Mouse (Mus musculus): ENCODE measurements around the gene Etl4.
"Not testable (repeated sequence)": the region's sequence is repeated elsewhere in the genome, so short reads cannot be mapped to it uniquely, and the experiment has no call there.

The Etl4 gene

DNA sequence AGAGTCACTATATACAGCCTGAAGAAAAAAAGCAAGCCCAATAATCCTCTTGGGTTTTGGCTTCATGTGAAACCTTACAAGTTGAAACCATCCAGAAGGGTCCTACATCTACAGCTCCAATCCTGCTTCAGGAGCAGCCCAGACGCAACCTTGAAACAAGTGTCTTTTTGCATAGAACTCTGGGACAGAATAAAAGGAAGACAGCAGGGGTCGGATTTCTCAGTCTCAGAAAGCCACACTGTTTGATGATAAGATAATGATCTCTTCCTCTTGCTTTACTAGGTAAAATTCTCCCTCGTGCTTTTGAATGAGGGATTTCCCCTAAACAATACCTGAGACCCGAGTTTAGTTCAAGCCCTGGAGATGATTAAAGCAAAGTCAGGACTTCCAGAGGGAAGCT is 385.0 kb downstream of the Etl4 start:
- DNase-seq (ENCODE audit: low read depth, low spot score) = no peak

DNA sequence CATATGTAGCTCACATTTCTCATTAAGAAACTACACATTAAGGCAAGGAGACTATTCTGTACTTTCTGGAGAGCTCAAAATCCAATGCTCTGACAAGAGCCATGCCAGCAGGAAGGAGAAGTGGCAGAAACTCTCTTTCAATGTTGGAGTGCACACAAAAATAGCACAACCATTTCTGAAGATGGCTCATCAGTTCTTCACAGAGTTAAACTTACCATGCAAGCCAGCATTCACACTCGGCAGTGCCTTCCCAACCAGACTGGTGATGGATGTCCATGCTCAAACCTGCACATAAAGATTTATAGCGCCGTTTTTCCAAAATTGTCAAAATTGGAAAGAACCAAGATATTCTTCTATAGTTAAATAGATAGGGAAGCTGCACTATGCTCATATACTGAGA is 392.9 kb downstream of the Etl4 start:
- DNase-seq (ENCODE audit: low read depth, low spot score) = no peak

DNA sequence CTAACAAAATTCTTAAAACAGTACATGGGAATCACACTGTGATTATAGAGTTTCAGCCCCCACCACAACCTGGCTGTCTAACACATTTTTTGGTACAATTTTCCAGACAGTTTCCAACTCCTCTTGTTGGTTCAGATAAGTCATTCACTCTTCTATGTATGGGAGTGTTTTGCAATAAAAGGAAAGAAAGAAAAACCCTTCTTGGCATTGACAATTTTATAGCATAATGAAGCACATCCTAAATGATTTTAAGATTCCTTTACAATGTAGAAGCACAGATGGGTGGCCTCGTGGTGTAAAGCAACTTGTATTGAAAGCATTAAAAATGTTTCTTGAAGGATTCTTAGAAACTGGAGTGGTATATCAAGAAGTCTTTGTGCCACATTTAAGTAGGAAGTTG is 415.4 kb downstream of the Etl4 start:
- DNase-seq (ENCODE audit: low read depth, low spot score) = no peak

DNA sequence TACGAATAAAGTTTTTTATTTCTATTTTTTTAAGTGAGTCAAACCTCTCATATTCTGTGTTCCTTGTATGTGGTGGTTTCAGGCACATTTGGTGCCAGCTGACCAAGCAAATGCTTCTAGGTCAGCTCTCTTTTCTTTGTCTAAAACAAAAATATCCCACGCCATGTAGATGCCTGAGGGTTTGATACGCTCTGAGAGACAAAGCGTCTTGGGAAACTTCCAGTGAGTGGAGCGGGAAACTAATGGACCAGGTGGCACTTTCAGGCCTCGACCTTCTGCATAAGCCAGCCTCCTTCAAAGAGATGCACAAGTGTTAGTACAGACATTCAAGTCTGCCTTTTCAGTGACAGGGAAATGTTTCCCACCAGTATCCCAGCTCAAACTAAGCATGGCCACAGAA is 426.6 kb downstream of the Etl4 start:
- DNase-seq (ENCODE audit: low read depth, low spot score) = no peak

DNA sequence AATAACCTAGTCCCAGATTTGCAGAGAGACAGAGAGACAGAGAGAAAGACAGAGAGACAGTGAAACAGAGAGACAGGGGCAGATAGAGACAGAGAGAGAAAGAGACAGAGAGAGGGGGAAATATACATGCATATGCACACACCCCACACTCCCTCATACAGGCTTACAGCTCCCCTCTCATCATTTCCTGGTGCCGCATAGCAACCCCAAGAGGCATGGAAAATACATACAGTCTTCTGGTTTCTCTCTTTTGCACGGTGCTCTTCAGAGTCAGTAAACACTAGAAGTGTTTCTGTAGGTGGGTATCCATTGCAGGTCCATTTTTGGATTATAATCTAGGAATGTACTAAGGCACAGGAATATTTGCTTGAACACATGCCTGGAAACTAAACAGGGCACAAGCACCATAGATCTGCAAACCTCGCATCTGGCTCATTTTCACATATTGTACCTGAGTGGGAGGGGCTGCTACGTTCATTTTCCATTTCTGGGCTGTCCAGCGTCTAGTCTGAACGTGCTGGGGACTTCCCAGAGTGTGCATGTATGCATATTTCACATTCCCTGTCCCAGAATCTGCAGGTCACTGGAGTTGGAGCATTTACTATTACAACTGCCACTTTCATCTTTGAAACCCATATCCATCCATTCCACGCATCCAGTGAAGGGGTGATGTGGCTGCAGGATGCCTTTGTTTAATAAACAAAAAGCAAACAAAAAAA is 429.6 kb downstream of the Etl4 start:
- DNase-seq (ENCODE audit: low read depth, low spot score) = no peak

DNA sequence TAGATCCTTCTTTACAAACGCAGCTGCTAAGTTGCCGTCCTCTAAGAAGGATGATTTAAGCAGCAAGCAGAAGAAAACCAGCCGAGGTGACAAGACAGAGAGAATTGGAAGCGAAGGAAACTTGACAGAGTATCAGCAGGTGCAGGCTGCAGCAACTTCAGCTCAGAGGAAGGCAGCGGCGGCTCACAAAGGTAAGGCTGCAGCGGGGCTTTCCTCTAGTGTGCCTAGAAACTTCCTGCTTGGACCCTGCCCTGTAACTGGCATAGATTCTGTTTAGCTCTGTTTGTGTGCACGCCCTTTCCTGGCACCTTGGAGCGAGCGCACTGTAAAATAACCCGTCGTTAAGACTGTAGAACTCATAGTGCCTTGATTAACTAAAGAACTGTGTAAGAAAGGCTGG is 430.3 kb downstream of the Etl4 start:
- DNase-seq (ENCODE audit: low read depth, low spot score) = no peak

DNA sequence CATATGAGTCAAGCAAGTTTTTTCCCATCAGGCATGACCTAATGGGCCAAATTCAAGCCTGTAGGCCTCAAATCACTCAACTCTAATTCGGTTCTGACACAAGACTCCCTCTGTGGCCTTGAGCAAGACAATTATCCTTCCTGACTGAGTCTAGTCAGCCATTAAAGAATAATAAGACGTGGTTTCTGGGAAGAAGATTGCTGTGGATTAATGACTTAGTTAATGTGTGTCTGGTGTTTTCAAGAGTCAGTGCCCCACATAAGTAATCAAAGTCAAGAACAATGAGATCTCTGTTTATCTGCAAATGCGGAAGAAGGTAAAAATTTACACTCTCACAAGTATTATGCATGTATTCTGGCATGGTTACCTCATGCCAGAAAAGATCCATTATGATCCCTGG is 437.3 kb downstream of the Etl4 start:
- no peak for DNase-seq (ENCODE audit: low read depth, low spot score)

DNA sequence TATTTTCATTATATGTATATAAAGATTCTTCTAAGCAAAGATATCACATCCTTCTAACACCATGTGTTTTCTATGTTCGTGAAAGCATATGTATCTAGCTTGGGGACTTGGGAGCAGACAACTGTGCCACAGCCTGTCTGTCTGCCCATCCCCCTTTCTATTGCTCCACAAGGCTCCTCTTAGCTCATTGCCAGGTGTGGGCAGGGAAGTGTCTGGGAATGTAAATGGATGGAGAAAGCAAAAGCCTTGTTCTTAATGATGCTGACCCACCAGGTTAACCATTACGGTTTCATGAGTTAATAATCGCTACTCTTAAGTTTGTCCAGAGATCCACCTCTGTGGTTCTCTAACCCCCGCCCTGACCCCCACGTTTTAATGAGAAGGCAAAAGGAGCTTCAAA is 439.7 kb downstream of the Etl4 start:
- DNase-seq (ENCODE audit: low read depth, low spot score) = no peak

DNA sequence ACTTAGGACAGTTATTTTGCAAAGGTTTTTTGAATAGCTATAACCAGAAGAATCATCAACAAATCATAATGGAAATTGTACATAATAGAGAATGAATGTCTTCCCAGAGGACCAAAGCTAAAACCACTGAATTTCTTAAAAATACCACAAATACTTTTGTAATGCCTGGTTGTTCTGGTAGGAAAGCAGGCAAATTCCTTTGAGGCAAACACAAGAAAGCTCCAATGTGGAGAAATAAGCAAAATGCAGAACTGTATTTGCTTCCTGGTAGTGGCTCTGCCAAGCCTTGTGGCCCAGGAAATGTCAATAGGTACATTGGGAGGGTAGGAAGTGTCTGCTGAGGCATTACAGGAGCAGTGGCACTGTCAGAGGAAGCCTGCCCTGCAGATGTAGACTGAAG is 443.2 kb downstream of the Etl4 start:
- no peak for DNase-seq (ENCODE audit: low read depth, low spot score)

DNA sequence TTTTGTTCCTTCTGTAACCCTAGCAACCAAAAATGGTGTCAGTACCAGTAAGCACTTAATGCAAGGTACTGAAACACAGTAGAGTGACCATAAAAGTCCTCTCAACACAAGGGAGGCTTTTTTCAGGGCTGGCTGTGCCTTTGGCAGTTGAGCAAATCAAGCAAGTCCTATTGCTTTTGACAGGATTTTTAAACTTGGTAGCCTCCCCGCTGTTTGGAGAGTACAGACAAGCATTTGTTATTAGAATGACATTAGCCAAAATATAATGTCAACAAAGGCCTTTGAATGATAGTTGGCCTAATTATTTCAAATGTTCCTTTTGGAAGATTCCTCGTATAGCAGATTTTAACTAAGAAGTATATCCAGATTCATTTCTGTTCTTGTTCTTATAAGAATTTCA is 467.4 kb downstream of the Etl4 start:
- DNase-seq (ENCODE audit: low read depth, low spot score) = no peak

DNA sequence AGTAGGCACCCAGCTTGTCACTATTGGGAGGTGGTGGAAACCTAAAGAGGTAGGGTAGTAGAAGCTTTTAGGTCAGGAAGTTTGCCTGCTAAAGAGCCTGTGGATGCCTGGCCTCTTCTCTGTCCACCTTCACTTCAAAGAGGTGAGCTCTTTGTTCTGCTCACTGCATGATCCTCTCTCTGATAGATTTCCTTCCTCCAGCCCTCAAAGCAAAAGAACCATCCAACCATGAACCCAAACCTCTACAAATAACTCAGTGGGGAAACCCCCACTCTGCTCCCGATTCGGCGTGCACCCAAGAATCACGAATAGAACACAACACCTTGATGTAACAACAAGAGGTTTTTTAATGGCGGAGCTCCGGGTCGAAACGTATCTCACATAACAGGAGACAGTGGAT is 471.3 kb downstream of the Etl4 start:
- not testable (repeated sequence) for DNase-seq (ENCODE audit: low read depth, low spot score)

DNA sequence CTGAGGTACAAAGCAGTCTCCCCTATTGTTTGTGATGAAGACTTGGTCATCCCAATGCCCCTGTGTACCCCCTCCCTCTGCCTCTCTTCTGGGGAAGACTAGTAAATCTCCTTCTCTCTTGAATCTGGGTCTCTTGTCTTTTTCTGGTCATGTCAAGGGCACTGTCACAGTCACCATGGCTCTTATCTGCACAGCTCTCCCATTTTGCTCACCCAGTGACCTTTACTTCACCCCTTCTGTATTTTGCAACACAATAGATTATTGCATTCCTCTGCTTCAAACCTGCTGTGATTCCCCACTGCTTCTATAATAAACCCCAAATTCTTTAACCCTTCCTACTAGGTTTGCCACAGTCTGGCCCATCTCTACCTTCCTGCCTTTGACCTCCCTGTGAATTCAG is 484.5 kb downstream of the Etl4 start:
- DNase-seq (ENCODE audit: low read depth, low spot score) = no peak

DNA sequence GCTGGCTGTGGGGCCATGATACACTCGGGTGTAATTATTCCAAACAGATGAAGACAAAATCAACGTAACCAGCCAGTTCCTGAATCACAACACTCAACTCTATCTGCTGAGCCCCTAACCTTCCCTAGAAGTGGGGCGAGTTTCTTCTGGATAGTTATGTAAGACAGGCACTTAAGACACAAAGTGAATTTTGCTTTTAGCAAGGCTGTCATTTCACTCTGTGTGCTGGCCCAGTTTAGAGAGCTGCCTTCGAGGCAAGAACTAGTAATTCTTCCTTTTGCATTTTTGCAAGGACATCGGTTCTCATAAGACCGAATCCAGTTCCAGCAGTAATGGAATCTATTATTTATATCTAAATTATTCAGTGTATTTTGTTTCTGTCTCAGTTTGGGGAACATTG is 487.4 kb downstream of the Etl4 start:
- no peak for DNase-seq (ENCODE audit: low read depth, low spot score)

DNA sequence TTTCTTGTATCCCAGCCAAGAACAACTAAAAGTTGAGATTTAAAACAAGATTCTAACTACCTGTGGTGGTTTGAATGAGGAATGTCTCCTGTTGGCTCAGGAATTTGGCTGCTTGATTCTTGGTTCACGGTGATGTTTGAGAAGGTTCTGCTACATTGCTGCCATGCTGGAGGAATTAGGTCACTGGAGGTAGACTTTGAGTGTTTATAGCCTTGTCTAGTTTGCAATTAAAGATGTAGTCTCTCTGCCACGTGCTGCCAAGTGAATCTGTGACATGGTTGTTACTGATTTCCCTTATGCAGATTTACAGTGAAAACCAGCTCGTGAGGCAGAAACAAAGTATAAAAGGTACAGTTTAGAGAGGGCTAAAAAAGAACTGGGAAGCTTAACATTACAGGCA is 491.0 kb downstream of the Etl4 start:
- no peak for DNase-seq (ENCODE audit: low read depth, low spot score)

DNA sequence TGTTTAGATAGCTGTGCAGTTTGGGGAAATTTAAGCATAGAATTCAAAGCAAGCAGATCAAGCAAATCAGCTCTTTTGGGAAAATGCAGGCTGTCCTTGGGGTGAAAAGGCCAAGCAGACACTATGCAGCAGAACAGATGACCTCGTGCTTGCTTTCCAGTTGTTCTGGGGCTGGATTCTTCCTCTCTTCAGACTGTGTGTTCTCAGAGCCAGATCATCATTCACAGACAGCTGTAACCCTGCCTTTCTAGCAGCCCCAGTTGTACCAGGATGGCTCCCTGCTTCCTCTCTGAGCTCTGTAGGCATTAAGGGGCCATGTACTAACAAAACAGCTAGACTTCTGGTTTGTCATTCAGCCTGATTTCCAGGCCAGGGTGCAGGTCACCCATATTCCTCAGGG is 494.8 kb downstream of the Etl4 start:
- DNase-seq (ENCODE audit: low read depth, low spot score) = no peak

DNA sequence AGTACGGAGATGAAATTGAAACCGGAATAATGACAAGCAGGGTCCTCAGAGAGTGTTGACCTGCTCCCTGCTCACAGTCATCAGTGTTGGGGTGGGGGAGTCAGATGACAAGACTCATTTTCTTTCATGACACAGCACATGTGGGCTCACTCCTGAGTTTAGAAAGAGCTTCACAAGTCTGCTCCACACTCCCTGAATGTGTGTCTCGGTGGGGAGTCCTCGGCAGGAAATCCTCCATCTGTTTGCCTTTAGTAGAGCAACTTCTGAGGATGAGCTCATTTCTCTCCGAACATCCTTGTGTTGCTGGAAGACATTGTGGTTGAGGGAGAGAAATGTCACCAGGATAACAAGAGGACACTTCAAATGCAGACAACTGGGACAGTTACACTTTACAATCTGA is 497.5 kb downstream of the Etl4 start:
- no peak for DNase-seq (ENCODE audit: low read depth, low spot score)

DNA sequence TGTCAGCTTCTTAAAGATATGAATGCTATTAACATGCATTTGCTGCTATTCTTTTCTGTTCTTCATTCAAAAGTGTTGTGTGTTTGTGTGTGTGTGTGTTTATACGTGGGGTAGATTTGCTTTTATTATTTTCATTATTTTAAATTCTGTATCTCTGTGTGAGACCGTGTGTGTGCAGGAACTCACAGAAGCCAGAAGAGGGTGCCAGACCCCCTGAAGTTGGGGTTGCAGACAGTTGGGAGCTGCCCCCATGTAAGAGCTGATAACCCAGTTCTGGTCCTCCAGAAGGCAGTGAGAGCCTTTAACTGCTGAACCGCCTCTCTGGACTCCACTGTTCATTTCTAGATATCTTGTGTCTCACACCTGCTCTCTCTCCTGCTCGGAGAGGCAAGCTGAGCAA is 505.3 kb downstream of the Etl4 start:
- peak; percentile 19 for DNase-seq (ENCODE audit: low read depth, low spot score)

DNA sequence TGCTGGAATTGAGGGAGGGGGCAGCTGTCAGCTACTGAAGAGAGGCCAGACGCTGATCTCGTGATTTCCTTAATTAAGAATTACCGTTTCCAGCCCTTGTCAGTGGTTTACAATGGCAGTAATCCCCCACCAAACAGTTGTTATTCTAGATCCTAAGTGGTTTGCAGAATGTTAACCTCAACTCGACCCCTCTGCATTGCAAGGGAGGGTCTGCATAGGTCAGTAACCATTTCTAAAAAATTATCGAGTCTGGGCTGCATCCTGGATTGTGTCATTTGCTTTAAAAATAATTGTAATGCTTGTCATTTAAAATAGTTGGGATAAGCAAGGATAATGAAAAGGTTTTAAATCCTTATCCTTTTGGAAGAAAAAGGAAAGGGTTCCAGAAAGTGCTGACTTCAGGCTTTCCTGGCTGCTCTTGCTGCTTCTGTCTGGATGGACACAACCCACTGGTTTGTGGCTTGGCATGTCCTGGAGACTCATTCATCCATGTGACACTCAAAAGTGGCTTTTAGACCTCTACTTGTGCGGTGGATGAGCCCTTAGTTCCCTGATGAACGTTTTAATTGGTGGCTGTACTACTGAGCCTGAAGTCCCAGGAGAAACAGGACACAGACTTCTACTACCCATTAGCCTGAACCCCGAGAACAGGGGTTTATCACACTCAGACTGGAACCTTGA is 507.5 kb downstream of the Etl4 start:
- no peak for DNase-seq (ENCODE audit: low read depth, low spot score)

DNA sequence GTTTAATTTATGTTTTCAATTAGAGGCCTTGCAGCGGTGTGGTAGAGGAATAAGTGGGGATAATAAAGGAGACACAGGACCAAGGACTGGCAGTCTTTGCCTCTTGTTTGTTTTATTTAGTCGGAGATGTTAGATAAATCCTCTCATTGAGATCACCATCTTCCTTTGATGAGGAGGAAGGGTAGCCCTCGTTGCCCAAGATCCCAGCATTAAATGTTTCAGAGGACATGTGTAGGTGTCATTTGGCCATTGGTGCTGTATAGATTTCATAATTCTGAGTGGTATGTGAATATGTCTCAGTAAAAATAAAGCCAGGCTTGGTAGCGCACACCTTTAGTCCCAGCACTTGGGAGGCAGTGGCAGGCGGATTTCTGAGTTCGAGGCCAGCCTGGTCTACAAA is 508.4 kb downstream of the Etl4 start:
- DNase-seq (ENCODE audit: low read depth, low spot score) = no peak

DNA sequence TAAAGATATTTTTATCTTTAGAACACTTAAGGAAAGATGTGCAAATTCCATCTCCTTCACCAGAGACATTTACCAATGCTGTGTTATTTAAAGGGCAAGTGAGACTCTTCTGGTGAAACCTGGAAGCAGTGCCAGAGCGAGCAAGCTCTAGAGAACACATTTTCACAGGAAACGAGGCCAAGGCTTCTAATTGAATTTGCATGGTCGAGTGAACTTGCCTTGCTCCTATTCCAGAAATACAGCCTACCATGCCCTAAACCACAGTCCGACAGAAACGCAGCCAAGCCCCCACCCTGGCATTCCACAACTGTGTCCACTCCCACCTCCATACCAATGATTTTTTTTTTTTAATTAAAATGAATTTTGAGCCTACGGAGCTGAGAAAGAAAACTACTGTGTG is 510.4 kb downstream of the Etl4 start:
- DNase-seq (ENCODE audit: low read depth, low spot score) = no peak

DNA sequence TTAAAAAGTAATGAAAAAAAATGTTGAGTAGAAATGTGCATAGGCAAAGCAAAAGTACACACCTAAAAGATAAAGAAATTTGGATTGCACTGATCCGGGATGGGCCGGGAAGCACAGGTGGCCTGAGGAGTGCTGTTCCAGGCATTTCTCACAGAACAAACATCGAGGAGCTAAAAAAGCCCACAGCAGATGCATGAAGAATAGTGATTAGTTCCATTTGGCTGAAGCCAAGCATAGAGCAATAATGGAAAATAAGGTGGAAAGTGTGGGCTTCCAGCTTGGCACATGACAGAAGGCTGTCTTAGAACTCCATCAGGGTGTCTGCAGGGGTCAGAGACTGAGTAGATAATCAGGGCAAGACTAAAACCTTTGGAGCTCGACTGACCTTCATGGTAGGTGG is 512.7 kb downstream of the Etl4 start:
- no peak for DNase-seq (ENCODE audit: low read depth, low spot score)

DNA sequence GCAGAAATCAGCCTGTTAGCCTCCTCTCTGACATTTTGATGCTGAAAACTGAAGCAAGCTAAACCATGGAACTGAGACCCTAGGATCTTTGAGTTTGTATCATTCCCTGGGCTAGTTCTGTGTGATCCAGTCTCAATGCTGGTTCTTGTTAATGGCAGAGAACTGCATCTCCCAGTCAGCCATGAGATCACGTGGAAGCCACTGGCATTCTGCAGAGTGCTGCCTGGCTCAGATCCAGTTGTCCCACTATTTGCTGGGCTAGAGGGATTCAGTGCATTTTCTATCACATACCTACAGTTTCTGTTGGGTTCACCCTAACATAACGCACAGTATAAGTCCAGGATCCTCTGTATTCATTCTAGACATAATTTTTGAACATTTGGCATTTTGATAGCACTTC is 524.1 kb downstream of the Etl4 start:
- no peak for DNase-seq (ENCODE audit: low read depth, low spot score)

DNA sequence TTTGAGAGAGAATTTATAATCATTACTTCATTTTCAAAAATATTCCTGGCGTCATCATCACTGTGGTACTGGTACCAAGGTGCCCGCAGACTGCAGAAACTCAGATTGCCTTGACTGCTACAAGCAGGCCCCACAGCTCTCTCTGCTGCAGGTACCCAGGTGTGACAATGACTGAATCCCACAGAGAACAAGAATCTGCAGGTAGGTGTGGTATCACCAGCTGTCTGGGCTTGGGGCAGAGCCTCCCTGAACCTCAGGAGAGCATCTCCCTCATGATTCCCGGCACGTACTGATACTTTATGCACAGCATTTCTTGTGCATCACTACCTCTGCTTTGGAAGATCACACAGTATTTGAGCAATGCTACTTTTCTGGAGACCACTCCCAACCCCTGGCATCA is 526.0 kb downstream of the Etl4 start:
- no peak for DNase-seq (ENCODE audit: low read depth, low spot score)

DNA sequence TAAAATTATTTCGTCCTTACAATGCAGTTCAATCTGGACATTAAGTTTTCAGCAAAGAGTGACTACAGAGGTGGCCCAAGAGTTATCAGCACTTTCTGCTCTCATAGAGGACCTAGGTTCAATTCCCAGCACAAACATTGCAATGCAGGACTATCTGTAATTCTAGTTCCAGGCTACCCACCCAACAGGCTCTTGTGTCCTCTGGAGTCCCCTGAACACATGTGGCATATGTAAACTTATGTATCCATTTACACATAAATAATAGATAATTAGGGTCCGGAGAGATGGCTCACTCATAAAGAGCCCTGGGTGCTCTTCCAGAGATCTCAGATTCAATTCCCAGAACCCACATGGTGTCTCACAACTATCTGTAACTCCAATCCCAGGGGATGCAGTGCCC is 533.2 kb downstream of the Etl4 start:
- DNase-seq (ENCODE audit: low read depth, low spot score) = no peak
